Mouse (Mus musculus) adrenal gland (tissue): Measurements from ENCODE around the gene Mutyh.

Experiments used
- intact Hi-C: fragments of 180-260 bp; cut with DNase I; formaldehyde crosslinking; loops from one replicate; pipeline ENCODE4 v1.15.1; 2025
- long read RNA-seq, 2 experiments: library from polyadenylated mRNA; unstranded; transcript quantifications; one replicate each; pipeline ENCODE4 v2.0.0; 2020; ENCODE audit warnings: borderline replicate concordance in 1 of 2; ENCODE audit not compliant: insufficient replicate concordance in 1 of 2

The Mutyh gene
- long read RNA-seq, experiment 1, partial matches to known transcripts, result 1 of 3 reads
- long read RNA-seq, experiment 1, other reads (novel, unspliced or antisense), result 0 of 3 reads
- long read RNA-seq, experiment 2, partial matches to known transcripts, result 5 of 9 reads
- long read RNA-seq, experiment 2, other reads (novel, unspliced or antisense), result 3 of 9 reads

- intact Hi-C loops, result no loop called here
These were observed at the start of gene Mutyh, which contains the start of gene Toe1 for GRCm38 (mm10) chr4:116807197-116808129. TSS of gene Mutyh (plus strand) at chr4:116807723. TSS of gene Toe1 (minus strand) at chr4:116807640.

DNA sequence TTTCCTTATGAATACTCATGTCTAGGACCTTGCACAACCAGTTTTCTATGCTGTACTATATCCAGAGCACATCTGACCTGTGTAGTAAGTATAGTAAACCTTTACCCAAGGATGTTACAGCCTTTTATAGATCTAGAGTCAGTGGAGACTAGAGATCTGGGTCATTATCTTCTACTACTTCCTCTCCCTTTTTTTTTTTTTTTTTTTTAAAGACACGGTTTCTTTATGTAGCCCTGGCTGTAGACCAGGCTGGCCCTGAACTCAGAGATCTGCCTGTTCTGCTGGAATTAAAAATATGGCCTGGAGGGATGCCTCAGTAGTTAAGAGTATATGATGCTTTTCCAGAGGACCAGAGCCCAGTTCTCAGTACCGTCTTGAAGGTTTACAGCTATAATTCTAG is 45.6 kb upstream of the Mutyh start:
- intact Hi-C loops, result no loop called here

GRCm38 (mm10) chr4:116764001-116764400 is 43.5 kb upstream of the Mutyh start:
- intact Hi-C loops, result no loop called here

DNA sequence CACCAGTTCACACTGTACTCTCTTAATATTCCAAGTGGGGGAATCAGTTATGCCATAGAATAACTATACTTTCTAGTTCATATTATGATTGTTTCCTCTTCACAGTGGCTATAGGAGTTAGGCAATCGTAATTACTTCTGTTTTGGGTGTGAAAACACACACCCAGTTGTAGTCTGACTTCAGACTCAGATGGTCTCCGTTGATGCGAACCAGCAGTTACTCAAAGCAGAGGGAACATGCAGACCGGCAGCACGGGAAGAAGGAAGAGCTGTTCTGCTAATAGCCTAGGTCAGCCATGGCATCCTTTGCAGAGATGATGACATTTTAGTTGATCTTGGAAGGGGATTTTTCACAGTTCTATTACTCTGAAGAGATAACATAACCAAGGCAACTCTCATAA is 39.0 kb upstream of the Mutyh start:
- intact Hi-C loops, result no loop called here

- intact Hi-C loops, result no loop called here
These were observed 38.5 kb upstream of the Mutyh start for GRCm38 (mm10) chr4:116769060-116769459.

DNA sequence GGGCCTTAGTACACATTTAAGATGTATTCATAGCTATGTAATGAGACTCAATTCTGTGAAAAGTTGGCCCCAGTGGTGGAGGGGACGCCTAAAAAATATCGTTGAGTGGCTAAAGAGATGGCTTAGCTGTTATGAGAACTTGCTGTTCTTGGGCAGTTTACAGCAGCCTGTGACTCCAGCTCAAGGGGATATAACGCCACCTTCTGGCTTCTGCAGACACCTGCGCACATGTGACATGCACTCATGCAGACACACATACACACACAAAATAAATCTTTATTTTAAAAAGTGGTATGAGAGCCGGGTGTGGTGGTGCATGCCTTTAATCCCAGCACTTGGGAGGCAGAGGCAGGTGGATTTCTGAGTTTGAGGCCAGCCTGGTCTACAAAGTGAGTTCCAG is 31.1 kb upstream of the Mutyh start:
- intact Hi-C loops, result no loop called here

DNA sequence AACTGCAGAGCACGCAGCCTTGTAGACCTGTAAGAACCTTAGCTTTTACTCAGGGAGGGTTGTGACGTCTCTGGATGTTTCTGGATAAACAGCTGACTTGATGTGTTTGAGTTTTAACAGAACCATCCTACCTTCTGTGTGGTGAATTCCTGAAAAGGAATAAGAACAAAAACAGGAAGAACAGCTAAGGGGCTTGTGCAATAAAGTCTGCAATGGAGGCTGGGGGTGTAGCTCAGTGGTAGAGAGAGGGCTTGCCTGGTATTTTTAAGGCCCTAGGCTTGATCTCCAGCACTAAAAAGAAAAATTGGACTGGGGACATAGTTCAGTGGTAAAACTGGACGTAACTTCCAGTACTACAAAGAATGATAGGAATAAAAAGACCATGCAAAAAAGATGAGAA is 30.4 kb upstream of the Mutyh start:
- intact Hi-C loops, result no loop called here

GRCm38 (mm10) chr4:116780541-116780940 is 27.0 kb upstream of the Mutyh start:
- intact Hi-C loops, result no loop called here

DNA sequence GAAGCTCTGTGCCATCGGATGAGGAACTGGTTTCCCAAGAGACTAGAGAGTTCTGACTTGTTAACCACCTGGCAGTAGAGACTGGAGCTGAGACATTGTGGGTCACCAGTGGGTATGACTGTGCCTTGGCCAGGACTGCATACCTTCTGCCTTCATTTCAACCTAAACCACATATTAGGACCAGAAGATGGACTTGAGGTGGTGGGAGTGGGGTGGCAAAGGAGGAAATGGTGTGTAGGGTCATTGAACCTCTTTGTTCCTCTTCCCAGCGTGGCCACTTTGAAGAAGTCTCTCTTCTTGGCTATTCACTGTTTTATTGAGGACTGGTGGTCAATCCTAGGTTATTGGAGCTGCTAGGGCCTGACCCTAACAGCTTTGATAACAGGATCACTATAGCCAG is 26.2 kb upstream of the Mutyh start:
- intact Hi-C loops, result no loop called here

DNA sequence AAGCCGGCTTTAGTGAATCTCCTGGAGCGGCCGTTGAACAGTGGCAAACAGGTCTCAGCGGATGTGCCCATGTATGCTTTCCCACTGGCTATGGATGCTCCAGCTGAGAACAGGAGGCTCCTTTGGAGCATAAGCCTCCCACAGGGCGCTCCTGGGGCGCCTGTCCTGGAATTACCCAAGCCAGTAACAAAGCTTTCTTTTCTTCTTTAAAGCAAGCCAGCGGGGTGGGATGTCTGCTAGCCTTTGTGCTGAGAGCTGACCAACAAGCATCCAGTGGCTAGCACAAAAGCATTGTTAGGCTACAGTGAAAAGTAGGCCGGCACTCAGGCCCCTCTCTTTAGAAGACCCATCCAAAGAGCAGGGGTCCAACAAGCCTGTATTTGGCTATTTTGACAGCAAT is 25.4 kb upstream of the Mutyh start:
- intact Hi-C loops, result no loop called here

- intact Hi-C loops, result no loop called here
These were observed 20.9 kb upstream of the Mutyh start for GRCm38 (mm10) chr4:116786587-116786986.

GRCm38 (mm10) chr4:116787985-116788760 is 19.4 kb upstream of the Mutyh start:
- intact Hi-C loops, result no loop called here

DNA sequence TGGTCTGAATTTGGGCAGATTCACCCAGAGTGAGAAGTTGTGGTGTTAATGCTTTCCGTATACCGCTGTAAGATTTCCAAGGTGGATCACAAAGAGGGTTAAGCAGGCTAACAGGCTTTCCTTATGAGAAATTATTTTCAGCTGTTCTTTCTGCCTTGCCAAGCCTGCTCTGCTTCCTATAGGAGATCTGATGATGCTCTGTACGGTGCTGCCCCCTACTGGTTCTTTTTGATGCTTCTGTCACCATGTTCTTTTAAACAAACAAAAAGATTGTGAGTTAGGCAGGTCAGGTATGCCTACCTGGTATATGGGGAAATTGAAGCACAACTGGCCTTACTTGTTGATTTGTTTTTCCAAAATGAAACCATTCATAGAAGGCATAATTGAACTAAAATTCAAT is 18.6 kb upstream of the Mutyh start:
- intact Hi-C loops, result loop anchor here (1.0 kb wide), 1 partner anchor 70 kb away; no protein-coding TSS in a partner anchor

DNA sequence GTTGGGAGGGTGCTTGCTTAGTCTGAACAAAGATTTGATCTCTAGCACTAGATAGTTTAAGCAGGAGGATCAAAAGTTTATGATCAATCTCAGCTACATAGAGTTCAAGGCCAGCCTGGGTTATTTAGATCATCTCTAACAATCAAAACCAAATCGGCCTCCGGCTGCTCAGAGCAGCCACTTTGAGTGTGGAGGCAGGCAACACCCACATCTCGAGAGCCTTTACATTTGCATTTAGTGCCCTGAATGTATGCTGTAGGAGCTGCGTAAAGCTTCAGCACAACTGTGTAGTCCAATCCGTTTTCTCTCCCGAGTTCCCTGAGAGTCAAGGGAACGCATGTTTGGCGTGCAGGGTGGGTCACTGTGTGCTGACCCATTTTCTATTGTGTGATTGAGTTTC is 15.1 kb upstream of the Mutyh start:
- intact Hi-C loops, result no loop called here

- intact Hi-C loops, result no loop called here
These were observed 13.2 kb upstream of the Mutyh start for GRCm38 (mm10) chr4:116794273-116794672.

DNA sequence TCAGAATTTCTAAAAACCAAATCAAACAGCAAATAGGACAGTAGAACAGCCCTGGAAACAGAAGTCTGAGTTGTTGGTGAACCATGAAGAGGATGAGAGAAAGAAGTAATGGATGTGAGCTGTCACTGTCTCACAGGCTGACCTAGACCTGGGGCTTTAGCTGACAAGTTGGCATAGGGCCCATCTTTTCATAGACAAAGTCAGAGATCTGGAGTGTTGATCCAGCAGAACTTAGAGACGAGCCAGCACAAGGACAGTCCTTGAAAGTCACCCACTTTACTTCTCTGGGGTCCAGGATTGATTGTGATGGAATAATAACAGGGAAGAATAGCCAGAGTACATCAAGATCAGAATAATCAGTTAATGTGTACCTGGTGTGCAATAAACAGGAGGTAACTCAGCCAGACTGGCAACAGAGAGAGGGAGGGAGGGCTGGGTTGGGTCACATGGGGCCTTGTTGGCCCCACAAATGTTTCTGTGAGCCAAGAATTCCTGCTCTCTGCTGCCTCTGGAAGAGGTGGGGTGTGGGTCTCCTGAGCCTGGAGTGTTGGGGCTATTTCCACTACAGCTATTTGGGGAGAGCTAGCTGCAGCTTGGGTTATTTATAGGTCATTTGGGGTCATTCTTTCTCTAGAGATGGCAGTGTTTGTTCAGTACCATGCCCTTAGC is 10.9 kb upstream of the Mutyh start:
- intact Hi-C loops, result no loop called here

- intact Hi-C loops, result no loop called here
These were observed 7.6 kb upstream of the Mutyh start for GRCm38 (mm10) chr4:116799901-116800300.

DNA sequence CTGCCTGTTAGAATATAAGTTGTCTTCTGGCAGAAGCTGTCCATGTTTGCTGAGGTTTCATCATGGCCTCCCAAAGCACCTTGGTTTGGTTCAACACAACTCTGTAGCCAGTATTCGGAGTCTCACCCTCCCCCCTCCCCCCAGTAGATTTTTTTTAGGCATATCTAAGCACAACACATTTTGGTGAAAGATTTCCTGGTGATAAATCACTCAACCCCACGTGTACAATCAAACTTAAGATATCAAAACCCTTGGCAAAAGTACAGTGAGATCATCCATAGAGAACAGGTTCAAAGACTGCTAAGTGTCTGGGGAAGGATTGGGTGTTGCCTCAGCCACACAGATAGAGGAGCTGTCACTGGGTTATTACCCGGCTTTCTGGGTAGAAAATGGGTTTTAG is 3.5 kb downstream of the Mutyh start:
- intact Hi-C loops, result no loop called here

- intact Hi-C loops, result no loop called here
These were observed 7.8 kb downstream of the Mutyh start for GRCm38 (mm10) chr4:116815276-116815675.

- intact Hi-C loops, result no loop called here
These were observed 10.0 kb downstream of the Mutyh start for GRCm38 (mm10) chr4:116817486-116817885.
